Mouse (Mus musculus) kidney, adult 2 months (tissue): ENCODE data around the gene Ubac2.

ENCODE experiments used
- CTCF ChIP-seq: fragments of 200-500 bp; conservative IDR thresholded peaks from 2 replicates; pipeline ENCODE4 v1.5.1; 2011; ENCODE audit warnings: low read depth, mild to moderate bottlenecking, control low read depth, low read length, moderate library complexity, mixed read lengths; ENCODE audit not compliant: insufficient read depth, insufficient read length
- POLR2A ChIP-seq: fragments of 200-500 bp; IDR thresholded peaks from one replicate; pipeline ENCODE4 v1.6.1; 2011; ENCODE audit warnings: low read depth, low read length, control low read depth

DNA sequence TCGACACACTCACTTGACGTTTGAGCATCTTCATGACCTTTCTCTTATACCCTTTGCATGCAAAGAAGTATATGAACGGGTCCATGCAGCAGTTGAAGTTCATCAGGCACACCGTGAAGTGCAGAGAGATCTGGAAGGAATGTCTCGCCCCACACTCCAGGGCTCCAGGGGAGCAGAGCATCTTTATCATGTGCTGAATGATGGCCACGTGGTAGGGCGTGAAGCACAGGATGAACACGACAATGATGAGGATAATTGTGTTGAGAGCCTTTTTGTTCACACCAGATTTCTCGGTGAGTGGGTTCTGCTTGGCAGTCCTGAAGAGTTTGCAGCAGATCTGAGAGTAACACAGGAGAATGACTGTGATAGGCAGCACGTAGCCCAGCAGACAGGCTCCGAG lies 75.7 kb downstream of the Ubac2 start:
- no peak for TF ChIP-seq POLR2A
- TF ChIP-seq CTCF: no peak
